Mouse (Mus musculus): Measurements from ENCODE around the gene Lrrc56.
A peak's percentile ranks its signal among the peaks of the same experiment; 100 is the strongest.

GRCm38 (mm10) chr7:141228279-141229067 is 34.5 kb downstream of the Lrrc56 start, which contains the start of gene Phrf1:
- peak; percentile 89 for TF ChIP-seq EP300 (IDR thresholded peaks at IDR 0.05; ENCODE audit: low read depth)
- peak; percentile 100 for TF ChIP-seq CTCF (IDR thresholded peaks at IDR 0.05; ENCODE audit: low read depth)
